Mouse (Mus musculus): ENCODE results near the gene Krt31. TPM values are rescaled to one million over a fixed set of nuclear protein-coding genes. Genes with fewer than 3 reads are reported as not detected.

Krt31 gene
- polyA plus RNA-seq, 1 experiment from 2014 or later: not detected

Other genes with a start within 250 kb of the Krt31 start
- not detected in 2 replicates for gene Gm11554, start 246.1 kb downstream of the Krt31 start, polyA plus RNA-seq (2015; fragmentation: Nextera tagmentation; extraction: Ambion mirVana)
- not detected in 2 replicates for gene Krtap4-13, start 240.7 kb downstream of the Krt31 start, polyA plus RNA-seq (2015; fragmentation: Nextera tagmentation; extraction: Ambion mirVana)
- gene Gm11564, start 234.9 kb downstream of the Krt31 start, polyA plus RNA-seq (2015; fragmentation: Nextera tagmentation; extraction: Ambion mirVana): not detected in 2 replicates
- gene 2300003K06Rik, start 212.5 kb downstream of the Krt31 start, polyA plus RNA-seq (2015; fragmentation: Nextera tagmentation; extraction: Ambion mirVana): not detected in 2 replicates
- not detected in 2 replicates for gene Krtap4-16, start 198.9 kb downstream of the Krt31 start, polyA plus RNA-seq (2015; fragmentation: Nextera tagmentation; extraction: Ambion mirVana)
- not detected in 2 replicates for gene Gm11568, start 192.6 kb downstream of the Krt31 start, polyA plus RNA-seq (2015; fragmentation: Nextera tagmentation; extraction: Ambion mirVana)
- gene Gm11559, start 186.1 kb downstream of the Krt31 start, polyA plus RNA-seq (2015; fragmentation: Nextera tagmentation; extraction: Ambion mirVana): not detected in 2 replicates
- gene Krtap9-1, start 177.2 kb downstream of the Krt31 start, polyA plus RNA-seq (2015; fragmentation: Nextera tagmentation; extraction: Ambion mirVana): not detected in 2 replicates
- gene Gm11567, start 171.4 kb downstream of the Krt31 start, polyA plus RNA-seq (2015; fragmentation: Nextera tagmentation; extraction: Ambion mirVana): not detected in 2 replicates
- gene Krtap31-1, start 142.6 kb downstream of the Krt31 start, polyA plus RNA-seq (2015; fragmentation: Nextera tagmentation; extraction: Ambion mirVana): not detected in 2 replicates
- not detected in 2 replicates for gene Gm11565, start 135.8 kb downstream of the Krt31 start, polyA plus RNA-seq (2015; fragmentation: Nextera tagmentation; extraction: Ambion mirVana)
- gene Krtap31-2, start 114.3 kb downstream of the Krt31 start, polyA plus RNA-seq (2015; fragmentation: Nextera tagmentation; extraction: Ambion mirVana): not detected in 2 replicates
- gene Krtap9-5, start 102.1 kb downstream of the Krt31 start, polyA plus RNA-seq (2015; fragmentation: Nextera tagmentation; extraction: Ambion mirVana): not detected in 2 replicates
- not detected in 2 replicates for gene Krtap29-1, start 71.5 kb downstream of the Krt31 start, polyA plus RNA-seq (2015; fragmentation: Nextera tagmentation; extraction: Ambion mirVana)
- gene Krtap16-1, start 64.0 kb downstream of the Krt31 start, polyA plus RNA-seq (2015; fragmentation: Nextera tagmentation; extraction: Ambion mirVana): not detected in 2 replicates
- gene Krtap17-1, start 56.6 kb downstream of the Krt31 start, polyA plus RNA-seq (2015; fragmentation: Nextera tagmentation; extraction: Ambion mirVana): not detected in 2 replicates
- not detected in 2 replicates for gene Krt33a, start 34.3 kb downstream of the Krt31 start, polyA plus RNA-seq (2015; fragmentation: Nextera tagmentation; extraction: Ambion mirVana)
- not detected in 2 replicates for gene Krt33b, start 20.7 kb downstream of the Krt31 start, polyA plus RNA-seq (2015; fragmentation: Nextera tagmentation; extraction: Ambion mirVana)
- not detected in 2 replicates for gene Krt34, start 9.0 kb downstream of the Krt31 start, polyA plus RNA-seq (2015; fragmentation: Nextera tagmentation; extraction: Ambion mirVana)
- gene Krt32, start 37.7 kb upstream of the Krt31 start, polyA plus RNA-seq (2015; fragmentation: Nextera tagmentation; extraction: Ambion mirVana): not detected in 2 replicates
- gene Krt35, start 45.7 kb upstream of the Krt31 start, polyA plus RNA-seq (2015; fragmentation: Nextera tagmentation; extraction: Ambion mirVana): not detected in 2 replicates
- gene Krt36, start 55.1 kb upstream of the Krt31 start, polyA plus RNA-seq (2015; fragmentation: Nextera tagmentation; extraction: Ambion mirVana): not detected in 2 replicates
- not detected in 2 replicates for gene Krt13, start 71.0 kb upstream of the Krt31 start, polyA plus RNA-seq (2015; fragmentation: Nextera tagmentation; extraction: Ambion mirVana)
- 0.34 and 0.35 TPM in 2 replicates for gene Krt15, start 85.4 kb upstream of the Krt31 start, polyA plus RNA-seq (2015; fragmentation: Nextera tagmentation; extraction: Ambion mirVana)
- gene Krt19, start 98.1 kb upstream of the Krt31 start, polyA plus RNA-seq (2015; fragmentation: Nextera tagmentation; extraction: Ambion mirVana): 0.23 and 0.49 TPM in 2 replicates
- gene Krt9, start 142.7 kb upstream of the Krt31 start, polyA plus RNA-seq (2015; fragmentation: Nextera tagmentation; extraction: Ambion mirVana): not detected in 2 replicates
- gene Krt14, start 157.0 kb upstream of the Krt31 start, polyA plus RNA-seq (2015; fragmentation: Nextera tagmentation; extraction: Ambion mirVana): 0.13 and 0.38 TPM in 2 replicates
- not detected in 2 replicates for gene Krt16, start 198.4 kb upstream of the Krt31 start, polyA plus RNA-seq (2015; fragmentation: Nextera tagmentation; extraction: Ambion mirVana)
- 0.19 and 0.37 TPM in 2 replicates for gene Krt17, start 210.5 kb upstream of the Krt31 start, polyA plus RNA-seq (2015; fragmentation: Nextera tagmentation; extraction: Ambion mirVana)
- not detected in 2 replicates for gene Krt42, start 219.3 kb upstream of the Krt31 start, polyA plus RNA-seq (2015; fragmentation: Nextera tagmentation; extraction: Ambion mirVana)